Mouse (Mus musculus): Measurements from ENCODE around the gene Pop5. TPM values are rescaled to one million over a fixed set of nuclear protein-coding genes. Genes with fewer than 3 reads are reported as not detected.
A peak's percentile ranks its signal among the peaks of the same experiment; 100 is the strongest.

The Pop5 gene
- total RNA-seq (2022): 10 to 100 TPM; 72.0 to 91.4 (median 77.3) TPM

GRCm38 (mm10) chr5:115235786-115236263 is at the start of gene Pop5:
Pop5 (plus strand) TSS chr5:115235836.
- peak; percentile 79 to 89 for DNase-seq (ENCODE audit: low spot score in 2 of 2)

- no peak for DNase-seq (ENCODE audit: low spot score in 2 of 2)
These were observed 49.1 kb upstream of the Pop5 start for GRCm38 (mm10) chr5:115186371-115187073.

- DNase-seq (ENCODE audit: low spot score in 2 of 2): peak; percentile 84 to 85
These were observed 48.2 kb upstream of the Pop5 start for GRCm38 (mm10) chr5:115187188-115188131.

GRCm38 (mm10) chr5:115188824-115189223 is 46.8 kb upstream of the Pop5 start:
- DNase-seq (ENCODE audit: low spot score in 2 of 2): no peak

GRCm38 (mm10) chr5:115190081-115190480 is 45.6 kb upstream of the Pop5 start:
- no peak for DNase-seq (ENCODE audit: low spot score in 2 of 2)

DNA sequence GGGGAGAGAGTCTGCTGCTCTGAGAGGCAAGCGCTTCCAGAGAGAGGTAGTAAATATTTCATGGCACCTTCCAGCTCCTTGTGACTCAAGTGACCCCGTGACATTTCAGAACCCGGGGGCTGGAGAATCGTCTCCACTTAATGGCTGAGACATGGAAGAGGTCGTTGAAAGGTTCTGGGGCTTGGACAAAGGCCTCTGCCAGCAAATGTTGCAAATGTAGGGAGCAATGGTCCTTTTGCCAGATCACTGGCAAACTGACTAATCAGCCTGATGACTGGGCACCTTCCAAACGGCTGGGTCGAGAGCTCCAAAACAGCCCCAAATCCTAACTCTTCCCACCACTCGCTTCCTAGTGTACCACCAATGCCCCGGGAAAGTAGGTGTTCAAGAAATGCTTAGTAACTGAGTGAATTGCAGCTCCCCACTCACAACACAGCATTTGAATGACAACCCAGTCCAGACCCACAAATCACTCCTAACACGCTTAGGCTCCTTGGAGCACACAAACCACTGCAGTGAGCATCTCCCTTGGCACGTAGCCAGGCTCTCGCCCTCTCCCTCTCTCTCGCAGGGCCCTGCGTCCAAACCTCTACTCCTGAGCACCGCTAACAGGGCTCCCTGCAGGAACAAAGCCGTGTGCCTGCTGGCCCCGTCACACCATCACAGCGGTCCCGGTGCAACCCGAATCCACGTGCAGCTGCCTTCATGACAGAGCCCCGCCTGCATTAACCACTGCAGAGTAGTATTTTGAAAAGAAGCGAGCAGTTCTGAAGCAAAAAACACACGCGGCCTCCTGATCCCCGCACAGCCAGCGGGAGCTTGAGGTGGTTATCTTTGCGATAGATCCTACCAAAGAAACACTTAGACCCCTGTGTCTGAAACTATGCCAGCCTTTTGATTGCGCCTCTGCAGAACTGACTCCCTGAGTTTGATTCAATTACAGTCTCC is 43.5 kb upstream of the Pop5 start:
- DNase-seq (ENCODE audit: low spot score in 2 of 2): no peak

GRCm38 (mm10) chr5:115192828-115193195 is 42.8 kb upstream of the Pop5 start:
- no peak for DNase-seq (ENCODE audit: low spot score in 2 of 2)

DNA sequence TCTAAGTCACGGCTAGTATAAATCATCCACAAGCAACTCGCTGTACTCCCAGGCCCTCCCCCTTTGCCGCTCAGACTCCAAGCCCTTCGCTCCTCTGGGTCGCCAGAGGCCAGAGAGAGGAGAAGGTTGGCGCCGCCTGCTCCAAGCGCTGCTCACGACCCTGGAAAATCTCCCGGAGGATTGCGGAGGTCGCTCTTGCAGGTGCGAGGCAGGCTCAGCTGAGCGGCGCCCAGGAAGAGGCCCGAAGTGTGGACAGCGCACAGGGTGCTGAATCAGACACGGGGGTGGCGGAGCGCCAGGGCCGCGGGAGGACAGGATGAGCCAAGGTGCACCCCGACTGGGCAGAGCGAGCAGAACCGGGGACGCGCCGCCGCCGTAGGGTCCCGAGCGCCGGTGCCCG is 42.4 kb upstream of the Pop5 start:
- peak in 1 of 2 experiments; percentile 67 for DNase-seq (ENCODE audit: low spot score in 2 of 2)

- DNase-seq (ENCODE audit: low spot score in 2 of 2): peak in 1 of 2 experiments; percentile 49
These were observed 41.7 kb upstream of the Pop5 start, which contains the start of gene Cabp1 for GRCm38 (mm10) chr5:115193669-115194625. Cabp1 (minus strand) TSS chr5:115194381.

DNA sequence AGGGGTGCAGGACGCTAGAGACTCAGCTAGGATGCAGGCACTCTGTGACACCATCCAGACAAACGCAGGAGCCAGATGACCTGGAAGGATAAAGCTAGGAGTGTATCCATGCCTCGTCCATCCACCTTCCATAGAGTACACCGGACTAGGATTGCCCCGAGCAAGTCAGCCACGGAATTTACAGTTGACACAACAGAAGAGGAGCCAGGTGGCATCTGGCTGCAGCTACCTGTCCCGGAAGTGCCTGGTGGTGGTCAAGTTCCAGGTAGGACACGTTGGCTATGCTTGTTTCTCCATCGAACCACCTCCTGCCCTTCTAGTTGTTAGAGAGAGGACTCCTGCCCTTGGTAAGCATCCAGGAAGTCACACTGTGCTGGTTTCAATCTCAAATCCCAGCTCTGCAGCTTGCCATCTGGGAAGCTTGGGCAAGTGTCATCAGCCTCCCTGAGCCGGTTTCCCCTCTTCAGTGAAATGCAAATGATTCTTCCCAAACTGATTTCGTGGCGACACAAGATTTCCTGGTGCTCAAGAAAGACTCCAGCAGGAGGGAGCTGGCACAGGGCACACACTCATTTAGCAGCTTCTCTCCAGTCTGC is 40.9 kb upstream of the Pop5 start:
- no peak for DNase-seq (ENCODE audit: low spot score in 2 of 2)

- no peak for DNase-seq (ENCODE audit: low spot score in 2 of 2)
These were observed 31.7 kb upstream of the Pop5 start for GRCm38 (mm10) chr5:115203735-115204561.

GRCm38 (mm10) chr5:115204562-115205311 is 30.9 kb upstream of the Pop5 start:
- peak in 1 of 2 experiments; percentile 64 for DNase-seq (ENCODE audit: low spot score in 2 of 2)

DNA sequence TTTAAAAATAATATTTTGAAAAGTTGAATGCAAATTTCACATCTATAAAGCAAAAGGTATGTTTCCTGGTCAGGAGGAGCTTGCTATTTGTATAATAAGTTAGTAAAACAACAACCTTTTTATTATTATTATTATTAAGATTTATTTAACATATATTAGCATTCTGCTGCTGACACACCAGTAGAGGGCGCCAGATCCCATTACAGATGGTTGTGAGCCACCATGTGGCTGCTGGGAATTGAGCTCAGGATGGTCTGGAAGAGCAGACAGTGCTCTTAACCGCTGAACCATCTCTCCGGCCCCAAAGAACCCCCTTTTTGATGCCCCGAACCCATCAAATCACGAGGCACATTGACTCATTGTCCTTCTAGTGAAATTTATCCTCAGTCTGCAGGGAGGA is 28.4 kb upstream of the Pop5 start:
- no peak for DNase-seq (ENCODE audit: low spot score in 2 of 2)

GRCm38 (mm10) chr5:115207892-115208291 is 27.7 kb upstream of the Pop5 start:
- no peak for DNase-seq (ENCODE audit: low spot score in 2 of 2)

- DNase-seq (ENCODE audit: low spot score in 2 of 2): no peak
These were observed 27.0 kb upstream of the Pop5 start for GRCm38 (mm10) chr5:115208601-115209000.

DNA sequence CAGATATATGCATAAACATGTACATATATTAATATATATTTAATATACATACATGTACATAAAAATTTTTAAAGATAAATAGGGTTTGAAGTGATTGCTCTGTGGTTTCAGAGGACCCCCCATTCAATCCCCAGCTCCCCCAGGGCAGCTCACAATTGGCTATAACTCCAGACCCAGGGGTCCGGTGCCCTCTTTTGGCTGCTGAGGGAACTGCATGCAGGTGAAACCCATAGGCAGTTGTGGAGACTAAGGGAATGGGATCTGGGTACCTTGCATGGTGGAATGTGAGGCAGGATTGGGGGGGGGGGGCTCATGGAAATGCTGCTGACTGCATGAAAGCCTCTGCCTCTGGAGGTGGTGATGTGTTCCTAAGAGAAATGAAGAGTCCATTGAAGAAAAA is 25.3 kb upstream of the Pop5 start:
- no peak for DNase-seq (ENCODE audit: low spot score in 2 of 2)

DNA sequence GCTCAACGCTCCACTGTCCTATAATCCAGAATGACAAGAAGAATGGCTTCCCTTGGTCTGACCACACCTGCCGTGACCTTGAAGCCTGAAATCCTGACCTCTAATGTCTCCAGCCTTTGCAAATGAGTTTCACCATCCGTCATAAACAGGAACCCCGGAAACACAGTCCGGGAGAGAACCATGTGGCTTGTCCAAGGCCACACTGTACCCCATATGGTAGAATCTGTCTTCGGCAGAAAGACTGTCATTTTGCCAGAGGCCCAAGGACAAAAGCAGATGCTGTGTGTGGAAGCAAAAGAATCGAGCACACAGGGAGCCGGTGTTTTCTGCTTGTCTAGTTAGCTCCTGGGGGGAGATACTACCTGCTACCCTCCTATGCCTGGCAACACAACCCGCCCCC is 23.2 kb upstream of the Pop5 start:
- DNase-seq (ENCODE audit: low spot score in 2 of 2): no peak

GRCm38 (mm10) chr5:115212861-115213260 is 22.8 kb upstream of the Pop5 start:
- peak in 1 of 2 experiments; percentile 61 for DNase-seq (ENCODE audit: low spot score in 2 of 2)
